Mouse (Mus musculus) embryonic facial prominence, embryonic 13.5 days (tissue): Measurements from ENCODE around the gene Dis3l2. TPM values are rescaled to one million over a fixed set of nuclear protein-coding genes. Genes with fewer than 3 reads are reported as not detected.

ENCODE experiments used
- ATAC-seq: fragments of 200-750 bp; cut with Nextera tagmentation; 2 replicates; pipeline ENCODE4 v1.8.0; 2017; ENCODE audit warnings: low read depth; ENCODE audit not compliant: insufficient number of reproducible peaks, insufficient read depth, low FRiP score, low TSS enrichment
- H3K27ac ChIP-seq: fragments of 300-500 bp; sonication (generic); 2 replicates; pipeline ENCODE4 v1.5.1; 2015; ENCODE audit warnings: moderate library complexity, mild to moderate bottlenecking, inconsistent platforms
- H3K27me3 ChIP-seq: fragments of 300-500 bp; sonication (generic); 2 replicates; pipeline ENCODE4 v1.6.1; 2015; ENCODE audit warnings: mild to moderate bottlenecking, inconsistent platforms
- H3K36me3 ChIP-seq: fragments of 300-500 bp; sonication (generic); 2 replicates; pipeline ENCODE4 v1.6.1; 2015; ENCODE audit warnings: mild to moderate bottlenecking, inconsistent platforms
- H3K4me1 ChIP-seq: fragments of 300-500 bp; sonication (generic); 2 replicates; pipeline ENCODE4 v1.6.1; 2015; ENCODE audit warnings: inconsistent platforms
- H3K4me2 ChIP-seq: fragments of 300-500 bp; sonication (generic); 2 replicates; pipeline ENCODE4 v1.6.1; 2015; ENCODE audit warnings: moderate library complexity, mild to moderate bottlenecking, inconsistent platforms
- H3K4me3 ChIP-seq: fragments of 300-500 bp; sonication (generic); 2 replicates; pipeline ENCODE4 v1.5.1; 2015; ENCODE audit warnings: mild to moderate bottlenecking, inconsistent platforms
- H3K9ac ChIP-seq: fragments of 300-500 bp; sonication (generic); 2 replicates; pipeline ENCODE4 v1.6.1; 2015; ENCODE audit warnings: mild to moderate bottlenecking, inconsistent platforms
- H3K9me3 ChIP-seq: fragments of 300-500 bp; sonication (generic); 2 replicates; pipeline ENCODE4 v1.6.1; 2016; ENCODE audit warnings: inconsistent platforms
- WGBS: fragments of 180-500 bp; shearing (Covaris S2); methylation state at CpG from one replicate; pipeline ENCODE4 v1.1.7; 2015; ENCODE audit warnings: mixed read lengths; 5-methylcytosine and 5-hydroxymethylcytosine counted together
- polyA plus RNA-seq: library from polyadenylated mRNA; unstranded; fragments of >200 nt; fragmentation: Nextera tagmentation; extraction: Ambion mirVana; gene quantifications from 2 replicates; pipeline ENCODE4 v1.2.1, GENCODE M21; 2015

The Dis3l2 gene
- polyA plus RNA-seq, 1 experiment from 2014 or later, result 30.9 TPM

DNA sequence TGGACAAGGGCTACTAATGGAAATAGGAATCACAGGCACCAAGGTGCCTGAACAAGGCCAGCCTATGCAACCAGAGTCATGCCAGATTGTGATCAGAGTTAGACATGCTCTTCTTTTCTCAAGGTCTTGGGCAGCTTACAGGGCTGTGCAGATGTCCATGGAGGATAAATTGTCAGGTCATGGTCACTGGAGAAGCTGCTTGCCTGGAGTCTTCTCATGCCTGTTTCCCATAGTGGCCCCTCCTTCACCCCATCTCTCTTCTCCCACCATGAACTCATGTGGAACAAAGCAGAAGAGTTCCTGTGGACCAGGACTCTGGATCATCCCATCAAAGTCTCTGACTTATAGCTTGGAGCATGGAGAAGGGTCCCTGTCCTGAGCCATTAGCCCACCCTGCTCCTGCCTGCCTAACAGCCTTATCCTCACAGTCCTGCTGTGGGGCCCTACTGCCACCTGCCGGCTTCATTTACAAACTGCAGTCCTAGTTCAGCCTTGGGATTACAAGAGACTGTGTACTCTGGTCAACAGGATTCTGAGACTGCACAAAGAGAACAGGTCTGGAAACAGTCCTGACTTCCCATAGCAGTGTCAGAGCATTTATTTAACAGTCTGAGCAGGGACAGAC lies 338.3 kb downstream of the Dis3l2 start:
- WGBS, result 0% methylated on average over 1 of the region's 1 CpGs
- Histone ChIP-seq H3K4me1 (peaks cover 13% of the 10 kb centered on the region), H3K9ac (no peak overlapping the region), H3K27me3 (no peaks in the 10 kb centered on the region), H3K27ac (no peak overlapping the region), H3K9me3 (no peaks in the 10 kb centered on the region), H3K4me2 (no peak overlapping the region), H3K4me3 (no peak overlapping the region), H3K36me3 (peaks cover 27% of the 10 kb centered on the region)
- no peak for ATAC-seq

DNA sequence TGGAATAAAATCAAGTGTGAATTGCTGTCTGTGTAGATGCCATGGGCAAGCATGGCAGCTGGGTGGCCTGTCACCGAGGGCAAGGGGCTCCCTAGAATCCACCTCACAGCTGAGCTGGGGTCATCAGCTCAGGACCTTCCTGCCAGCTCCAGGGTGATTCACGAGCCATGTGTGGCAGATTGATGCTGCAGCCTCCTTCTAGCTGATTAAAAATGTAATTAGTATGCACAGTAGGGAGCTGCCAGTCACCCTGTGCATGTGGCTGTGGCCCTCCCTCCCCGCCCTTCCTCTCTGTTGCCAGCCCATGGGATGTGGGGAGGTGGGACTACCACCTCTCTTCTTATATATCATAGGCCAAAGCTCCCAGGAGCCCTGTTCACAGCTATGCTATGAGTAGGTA lies 346.5 kb downstream of the Dis3l2 start:
- H3K4me3 ChIP-seq, result no peak overlapping the region
- H3K36me3 ChIP-seq, result peaks cover 65% of the 10 kb centered on the region
- H3K4me1 ChIP-seq, result peaks cover 2% of the 10 kb centered on the region
- no peak for ATAC-seq
- no peaks in the 10 kb centered on the region for H3K9me3 ChIP-seq
- no peak overlapping the region for H3K27ac ChIP-seq
- H3K4me2 ChIP-seq, result no peak overlapping the region
- H3K9ac ChIP-seq, result no peak overlapping the region
- 66% methylated on average over 3 of the region's 3 CpGs for WGBS
- H3K27me3 ChIP-seq, result no peaks in the 10 kb centered on the region

DNA sequence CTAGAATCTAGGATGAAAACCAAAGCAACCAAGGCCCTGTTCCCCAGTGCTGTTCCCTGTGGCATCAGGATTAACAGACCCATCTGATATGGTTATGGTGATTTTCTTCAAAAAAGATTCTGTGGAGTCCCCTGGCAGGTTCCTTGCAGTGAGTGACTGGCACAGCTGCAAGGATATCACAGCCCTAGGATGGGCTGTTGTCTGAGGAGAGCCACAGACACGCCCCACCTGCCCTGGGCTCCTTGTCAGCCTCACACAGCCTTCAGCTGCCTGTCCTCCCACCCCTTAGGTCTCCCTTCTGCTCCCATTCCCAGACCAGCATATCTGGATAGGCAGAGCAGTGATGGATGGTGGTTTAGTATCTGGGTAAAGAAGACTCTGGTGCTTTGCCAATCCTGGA lies 347.1 kb downstream of the Dis3l2 start:
- no peak overlapping the region for H3K27ac ChIP-seq
- peaks cover 59% of the 10 kb centered on the region for H3K36me3 ChIP-seq
- H3K4me1 ChIP-seq, result peaks cover 6% of the 10 kb centered on the region
- no peak overlapping the region for H3K4me2 ChIP-seq
- no peaks in the 10 kb centered on the region for H3K27me3 ChIP-seq
- ATAC-seq, result no peak
- no peaks in the 10 kb centered on the region for H3K9me3 ChIP-seq
- 76% methylated on average over 1 of the region's 1 CpGs for WGBS
- H3K4me3 ChIP-seq, result no peak overlapping the region
- no peak overlapping the region for H3K9ac ChIP-seq

DNA sequence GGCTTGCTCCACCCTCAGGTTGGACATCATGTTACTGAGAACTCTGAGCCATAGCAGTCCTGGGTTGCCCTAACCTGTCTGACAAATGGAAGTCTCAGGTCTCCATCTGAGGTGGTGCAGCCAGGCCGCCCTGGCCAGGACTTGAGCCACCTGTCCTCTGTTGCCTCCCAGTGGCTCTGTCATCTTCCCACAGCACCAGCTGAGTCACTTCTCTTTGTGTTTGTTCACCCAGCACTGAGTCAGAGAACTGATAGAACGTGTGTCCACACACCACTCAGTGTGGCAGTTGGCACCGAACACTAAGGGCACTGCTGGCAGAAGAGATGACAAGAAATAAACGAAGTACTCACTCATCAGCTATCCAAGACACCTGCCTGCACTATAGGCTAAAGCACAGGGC lies 347.8 kb downstream of the Dis3l2 start:
- H3K36me3 ChIP-seq, result peaks cover 52% of the 10 kb centered on the region
- no peak for ATAC-seq

DNA sequence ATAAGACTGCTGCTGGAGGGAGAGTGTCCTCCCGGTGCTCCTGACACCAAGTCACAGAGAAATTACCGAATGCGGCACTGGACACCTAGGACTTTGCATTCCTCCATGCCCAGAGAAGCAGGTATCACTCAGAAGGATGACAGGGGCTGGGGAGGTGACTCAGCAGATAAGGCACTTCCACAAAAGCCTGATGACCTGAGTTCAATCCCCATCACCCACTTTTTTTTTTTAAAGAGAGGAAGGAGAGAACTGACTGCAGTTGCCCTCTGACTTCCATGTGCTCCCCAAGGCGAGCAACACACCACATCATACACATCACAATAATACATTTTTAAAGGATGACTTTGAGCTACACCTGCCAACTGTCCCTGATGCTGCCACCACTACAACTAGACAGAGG lies 353.5 kb downstream of the Dis3l2 start:
- Histone ChIP-seq H3K4me2 (no peak overlapping the region), H3K4me1 (peaks cover 10% of the 10 kb centered on the region), H3K4me3 (no peak overlapping the region), H3K9me3 (no peaks in the 10 kb centered on the region), H3K27ac (no peak overlapping the region), H3K36me3 (0 out of 2 replicates have a peak, but pooled peaks cover 10% of the 10 kb centered on the region), H3K27me3 (no peaks in the 10 kb centered on the region), H3K9ac (no peak overlapping the region)
- WGBS, result 79% methylated on average over 4 of the region's 4 CpGs
- ATAC-seq, result no peak

More for the DNA sequence above, 347.8 kb downstream of the Dis3l2 start:
- H3K4me3 ChIP-seq, result no peak overlapping the region
- peaks cover 7% of the 10 kb centered on the region for H3K4me1 ChIP-seq
- H3K9ac ChIP-seq, result no peak overlapping the region
- H3K27ac ChIP-seq, result no peak overlapping the region
- no peak overlapping the region for H3K4me2 ChIP-seq
- no peaks in the 10 kb centered on the region for H3K9me3 ChIP-seq
- 84% methylated on average over 4 of the region's 4 CpGs for WGBS
- no peaks in the 10 kb centered on the region for H3K27me3 ChIP-seq

DNA sequence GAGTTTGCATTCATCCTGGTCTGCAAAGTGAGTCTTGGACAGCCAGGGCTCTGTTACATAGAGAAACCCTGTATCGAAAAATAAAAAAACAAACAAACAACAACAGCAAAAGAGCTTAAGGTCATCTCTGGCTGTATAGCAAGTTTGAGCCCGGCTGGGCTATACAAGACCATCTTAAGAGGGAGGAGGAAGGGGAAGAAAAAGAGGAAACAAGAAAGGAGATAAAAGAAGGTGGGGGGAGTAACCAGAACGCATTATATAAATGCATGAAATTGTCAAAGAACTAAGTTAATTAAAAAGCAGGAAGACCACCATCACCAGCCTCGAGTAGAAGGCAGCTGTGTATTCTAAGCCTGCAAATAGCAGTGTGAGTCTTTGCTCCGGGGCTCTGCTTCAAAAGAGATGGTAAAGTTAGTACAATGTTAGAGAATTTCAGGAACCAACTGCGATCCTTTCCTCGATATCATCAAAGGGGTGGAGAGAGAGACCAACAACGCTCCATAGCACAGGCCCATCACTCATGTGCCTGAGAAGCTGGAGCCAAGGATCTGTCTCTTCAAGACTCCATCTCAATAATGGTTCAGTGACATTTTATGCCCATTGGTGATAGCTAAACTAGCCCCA lies 355.5 kb downstream of the Dis3l2 start:
- H3K4me2 ChIP-seq, result no peak overlapping the region
- no peak overlapping the region for H3K4me3 ChIP-seq
- H3K27me3 ChIP-seq, result no peaks in the 10 kb centered on the region
- 0 out of 2 replicates have a peak, but pooled peaks cover under 1% of the 10 kb centered on the region for H3K36me3 ChIP-seq
- H3K4me1 ChIP-seq, result peaks cover 10% of the 10 kb centered on the region
- no peak overlapping the region for H3K27ac ChIP-seq
- no peak overlapping the region for H3K9ac ChIP-seq
- no peak for ATAC-seq
- WGBS, result 62% methylated on average over 8 of the region's 8 CpGs
- H3K9me3 ChIP-seq, result no peaks in the 10 kb centered on the region

DNA sequence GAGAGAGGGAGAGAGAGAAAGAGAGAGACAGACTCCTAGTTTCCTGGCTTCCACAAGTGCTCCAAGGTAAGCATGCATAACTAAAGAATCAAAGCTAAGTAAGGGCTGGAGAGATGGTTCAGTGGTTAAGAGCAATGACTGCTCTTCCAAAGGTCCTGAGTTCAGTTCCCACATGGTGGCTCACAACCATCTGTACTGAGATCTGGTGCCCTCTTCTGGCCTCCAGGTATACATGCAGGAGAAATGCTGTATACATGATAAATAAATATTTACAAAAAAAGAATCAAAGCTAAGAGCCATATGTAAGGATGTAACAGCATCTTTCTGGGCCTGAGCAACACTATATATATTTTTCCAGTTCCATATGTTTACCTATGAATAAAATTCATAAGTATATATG lies 357.3 kb downstream of the Dis3l2 start:
- no peak overlapping the region for H3K27ac ChIP-seq
- H3K36me3 ChIP-seq, result no peaks in the 10 kb centered on the region
- H3K27me3 ChIP-seq, result no peaks in the 10 kb centered on the region
- H3K9ac ChIP-seq, result no peak overlapping the region
- no peak overlapping the region for H3K4me3 ChIP-seq
- H3K4me2 ChIP-seq, result no peak overlapping the region
- H3K4me1 ChIP-seq, result 0 out of 2 replicates have a peak, but pooled peaks cover 3% of the 10 kb centered on the region
- H3K9me3 ChIP-seq, result no peaks in the 10 kb centered on the region
- ATAC-seq, result no peak

DNA sequence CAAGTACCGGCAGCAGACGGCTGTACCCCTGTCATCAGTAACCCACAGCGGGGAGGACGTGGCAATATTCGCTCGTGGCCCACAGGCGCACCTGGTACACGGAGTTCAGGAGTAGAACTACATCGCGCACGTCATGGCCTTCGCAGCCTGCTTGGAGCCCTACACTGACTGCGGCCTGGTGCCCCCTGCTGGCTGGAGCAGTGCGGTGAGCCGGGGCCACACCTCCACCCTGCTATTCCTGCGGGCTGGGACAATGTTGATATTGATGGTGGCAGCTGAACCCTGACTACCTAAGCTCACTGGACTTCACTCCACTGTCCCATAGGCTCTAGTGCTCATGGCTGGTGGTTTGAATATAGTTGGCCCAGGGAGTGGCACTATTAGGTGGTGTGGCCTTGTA lies 367.1 kb downstream of the Dis3l2 start:
- Histone ChIP-seq H3K36me3 (no peaks in the 10 kb centered on the region), H3K9ac (no peak overlapping the region), H3K27ac (no peak overlapping the region), H3K4me3 (no peak overlapping the region), H3K4me1 (peaks cover 11% of the 10 kb centered on the region), H3K9me3 (no peaks in the 10 kb centered on the region), H3K4me2 (no peak overlapping the region), H3K27me3 (no peaks in the 10 kb centered on the region)
- WGBS, result 51% methylated on average over 16 of the region's 16 CpGs
- ATAC-seq, result no peak

DNA sequence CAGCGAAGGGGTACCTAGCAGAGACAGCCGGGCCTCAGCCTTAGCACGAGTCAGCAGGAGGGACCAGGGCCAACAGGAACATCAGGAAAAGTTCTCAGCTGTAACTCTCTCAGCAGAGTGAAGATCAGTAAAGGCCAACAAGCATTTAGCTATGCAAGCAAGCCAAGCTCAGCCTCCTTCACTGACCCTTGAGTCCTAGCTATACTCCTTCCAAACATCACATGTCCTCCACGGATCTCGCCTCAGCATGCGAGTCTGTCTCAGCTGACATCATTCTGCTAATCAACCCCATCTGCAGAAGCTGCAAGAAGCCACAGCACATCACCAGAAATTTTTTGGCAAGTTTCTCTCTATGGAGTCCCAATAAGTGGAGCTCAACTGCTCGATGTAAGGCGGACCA lies 370.2 kb downstream of the Dis3l2 start:
- no peak overlapping the region for H3K9ac ChIP-seq
- no peak overlapping the region for H3K4me3 ChIP-seq
- no peak overlapping the region for H3K27ac ChIP-seq
- peaks cover 11% of the 10 kb centered on the region for H3K4me1 ChIP-seq
- 79% methylated on average over 8 of the region's 8 CpGs for WGBS
- ATAC-seq, result no peak
- no peak overlapping the region for H3K4me2 ChIP-seq
- H3K9me3 ChIP-seq, result no peaks in the 10 kb centered on the region
- no peaks in the 10 kb centered on the region for H3K27me3 ChIP-seq
- H3K36me3 ChIP-seq, result no peaks in the 10 kb centered on the region

DNA sequence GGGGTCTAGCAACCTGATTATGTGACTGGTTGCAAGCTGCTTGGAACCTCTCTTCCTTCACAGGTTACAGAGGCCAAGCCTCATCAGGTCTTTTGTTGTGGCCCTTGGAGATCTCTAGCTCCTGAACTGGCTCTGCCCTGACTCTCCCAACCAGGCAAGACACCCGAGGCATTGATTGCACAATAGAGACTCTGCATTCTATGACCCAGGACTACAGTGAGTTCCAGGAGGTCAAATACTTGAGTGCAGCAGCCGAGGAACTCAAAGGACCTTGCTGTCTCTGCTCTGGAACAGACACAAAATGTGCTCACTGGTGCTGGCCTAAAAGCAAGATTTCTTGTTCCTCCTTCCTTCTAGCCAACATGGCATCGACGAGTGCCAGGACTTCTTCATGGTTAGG lies 382.6 kb downstream of the Dis3l2 start:
- peaks cover 4% of the 10 kb centered on the region; the same call in 1 of the 2 replicates for H3K27me3 ChIP-seq
- H3K9ac ChIP-seq, result no peak overlapping the region
- no peaks in the 10 kb centered on the region for H3K36me3 ChIP-seq
- 66% methylated on average over 4 of the region's 4 CpGs for WGBS
- H3K9me3 ChIP-seq, result no peaks in the 10 kb centered on the region
- ATAC-seq, result no peak
- no peak overlapping the region for H3K4me2 ChIP-seq
- no peak overlapping the region for H3K4me3 ChIP-seq
- H3K27ac ChIP-seq, result no peak overlapping the region
- no peaks in the 10 kb centered on the region for H3K4me1 ChIP-seq

DNA sequence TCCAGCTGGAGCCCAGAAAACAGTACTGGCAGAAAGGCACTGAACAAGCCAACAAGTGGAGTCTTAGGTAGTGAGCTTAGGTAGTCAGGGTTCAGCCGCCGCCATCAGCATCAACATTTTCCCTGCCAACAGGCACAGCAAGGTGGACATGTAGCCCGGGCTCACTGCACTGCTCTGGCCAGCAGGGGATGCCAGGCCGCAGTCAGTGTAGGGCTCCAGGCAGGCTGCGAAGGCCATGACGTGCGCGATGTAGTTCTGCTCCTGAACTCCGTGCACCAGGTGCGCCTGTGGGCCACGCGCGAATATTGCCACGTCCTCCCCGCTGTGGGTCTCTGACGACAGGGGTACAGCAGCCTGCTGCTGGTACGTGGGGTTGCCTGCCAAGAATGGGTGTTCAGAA lies 383.4 kb downstream of the Dis3l2 start:
- Histone ChIP-seq H3K36me3 (no peaks in the 10 kb centered on the region), H3K27me3 (peaks cover 4% of the 10 kb centered on the region; the same call in 1 of the 2 replicates), H3K9me3 (no peaks in the 10 kb centered on the region), H3K9ac (no peak overlapping the region), H3K4me2 (no peak overlapping the region), H3K4me1 (no peaks in the 10 kb centered on the region), H3K27ac (no peak overlapping the region), H3K4me3 (no peak overlapping the region)
- WGBS, result 72% methylated on average over 17 of the region's 17 CpGs
- ATAC-seq, result no peak; the same call in 1 of the 2 replicates

DNA sequence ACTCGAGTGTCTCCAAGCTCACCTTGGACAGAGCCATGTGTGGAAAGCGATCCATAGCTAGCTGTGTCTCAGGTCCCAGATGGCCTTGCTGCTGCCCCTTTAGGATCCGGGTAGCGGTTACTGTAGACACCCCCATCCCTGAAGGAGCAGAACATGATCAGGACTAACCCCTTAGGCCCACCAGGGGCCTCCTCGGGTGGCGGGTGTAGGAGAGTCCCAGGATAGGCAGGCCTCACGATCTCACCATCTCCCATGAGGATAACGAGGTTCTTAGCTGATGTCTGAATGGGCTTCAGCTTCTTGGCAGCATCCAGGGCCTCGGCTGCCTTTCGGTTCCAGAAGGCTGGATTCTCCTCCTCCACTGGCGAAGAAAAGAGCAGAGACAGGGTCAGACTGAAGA lies 385.6 kb downstream of the Dis3l2 start:
- no peak overlapping the region for H3K9ac ChIP-seq
- H3K27ac ChIP-seq, result no peak overlapping the region
- ATAC-seq, result no peak
- H3K27me3 ChIP-seq, result peaks cover 4% of the 10 kb centered on the region; the same call in 1 of the 2 replicates
- H3K9me3 ChIP-seq, result no peaks in the 10 kb centered on the region
- H3K4me2 ChIP-seq, result no peak overlapping the region
- 90% methylated on average over 11 of the region's 11 CpGs for WGBS
- H3K4me1 ChIP-seq, result no peaks in the 10 kb centered on the region
- H3K4me3 ChIP-seq, result no peak overlapping the region
- no peaks in the 10 kb centered on the region for H3K36me3 ChIP-seq
